Mouse (Mus musculus) embryonic fibroblast, embryonic 13.5 days (primary cell): ENCODE measurements around the gene Fam234b.

Source experiments
- CTCF ChIP-seq: IDR thresholded peaks from 2 replicates; pipeline ENCODE4 v1.5.1; 2011; ENCODE audit warnings: mild to moderate bottlenecking, control low read depth, low read length, moderate library complexity, borderline replicate concordance; ENCODE audit not compliant: insufficient read depth
- POLR2A ChIP-seq: IDR thresholded peaks from 2 replicates; pipeline ENCODE4 v1.6.1; 2011; ENCODE audit warnings: low read depth, mild to moderate bottlenecking, control low read depth, low read length, moderate library complexity

DNA sequence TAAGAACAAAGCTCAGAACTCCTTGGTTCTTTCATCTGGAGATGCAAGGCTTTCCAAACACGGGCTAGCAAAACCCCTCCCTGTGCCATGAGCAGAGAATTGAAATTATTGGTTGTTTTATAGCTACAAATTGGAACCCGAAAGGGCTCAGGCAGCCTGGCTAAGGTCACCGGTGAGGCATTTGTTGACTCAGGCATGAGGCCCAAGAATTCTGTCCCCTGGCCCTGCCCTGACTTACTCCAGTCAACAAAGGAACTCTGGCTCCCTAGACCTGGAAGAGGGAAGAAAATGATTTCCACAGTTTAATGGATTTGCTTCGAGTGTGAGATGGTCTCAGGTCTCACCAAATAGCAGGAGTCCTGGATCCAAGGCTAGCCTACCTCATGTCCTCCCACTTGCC lies 94.6 kb downstream of the Fam234b start:
- TF ChIP-seq CTCF (no peak), POLR2A (no peak)
